Mouse (Mus musculus) forebrain, embryonic 11.5 days (tissue): Measurements from ENCODE around the gene Nlgn2. TPM values are rescaled to one million over a fixed set of nuclear protein-coding genes. Genes with fewer than 3 reads are reported as not detected.
A peak's percentile ranks its signal among the peaks of the same experiment; 100 is the strongest.

Source experiments
- ATAC-seq: fragments of 200-750 bp; cut with Nextera tagmentation; replicated peaks from 2 replicates; pipeline ENCODE4 v1.8.0; 2017; ENCODE audit warnings: moderate TSS enrichment; ENCODE audit not compliant: low FRiP score
- DNase-seq: peaks from one replicate; pipeline ENCODE4 v3.0.0-alpha.2; 2017; ENCODE audit warnings: low spot score
- H3K27ac ChIP-seq: fragments of 300-500 bp; sonication (generic); 2 replicates; pipeline ENCODE4 v1.5.1; 2014; ENCODE audit warnings: low read depth, low read length
- H3K27me3 ChIP-seq: fragments of 300-500 bp; sonication (generic); 2 replicates; pipeline ENCODE4 v1.6.1; 2014; ENCODE audit warnings: mild to moderate bottlenecking, low read length, mixed read lengths; ENCODE audit not compliant: control insufficient read depth, insufficient read depth
- H3K36me3 ChIP-seq: fragments of 300-500 bp; sonication (generic); 2 replicates; pipeline ENCODE4 v1.6.1; 2014; ENCODE audit warnings: mild to moderate bottlenecking, low read length, moderate library complexity, mixed read lengths; ENCODE audit not compliant: control insufficient read depth, insufficient read depth
- H3K4me1 ChIP-seq: fragments of 300-500 bp; sonication (generic); replicated peaks from 2 replicates; pipeline ENCODE4 v1.6.1; 2014; ENCODE audit warnings: low read length, mixed read lengths; ENCODE audit not compliant: control insufficient read depth, insufficient read depth
- H3K4me2 ChIP-seq: fragments of 300-500 bp; sonication (generic); 2 replicates; pipeline ENCODE4 v1.6.1; 2014; ENCODE audit warnings: low read depth, mild to moderate bottlenecking, low read length, moderate library complexity, mixed read lengths; ENCODE audit not compliant: severe bottlenecking
- H3K4me3 ChIP-seq: fragments of 300-500 bp; sonication (generic); 2 replicates; pipeline ENCODE4 v1.5.1; 2014; ENCODE audit warnings: low read depth, low read length
- H3K9ac ChIP-seq: fragments of 300-500 bp; sonication (generic); 2 replicates; pipeline ENCODE4 v1.6.1; 2014; ENCODE audit warnings: low read length
- H3K9me3 ChIP-seq: fragments of 300-500 bp; sonication (generic); 2 replicates; pipeline ENCODE4 v1.6.1; 2016; ENCODE audit warnings: low read length, mixed read lengths; ENCODE audit not compliant: control insufficient read depth
- WGBS: fragments of 180-500 bp; shearing (Covaris S2); extraction: QIAGEN DNeasy Blood & Tissue Kit; methylation state at CpG from one replicate; pipeline ENCODE4 v1.1.7; 2014; 5-methylcytosine and 5-hydroxymethylcytosine counted together
- polyA plus RNA-seq: library from polyadenylated mRNA; unstranded; fragments of >200 nt; fragmentation: Nextera tagmentation; extraction: Ambion mirVana; gene quantifications from 2 replicates; pipeline ENCODE4 v1.2.1, GENCODE M21; 2014

Gene Nlgn2
- 11.0 and 11.1 TPM in 2 replicates for polyA plus RNA-seq

DNA sequence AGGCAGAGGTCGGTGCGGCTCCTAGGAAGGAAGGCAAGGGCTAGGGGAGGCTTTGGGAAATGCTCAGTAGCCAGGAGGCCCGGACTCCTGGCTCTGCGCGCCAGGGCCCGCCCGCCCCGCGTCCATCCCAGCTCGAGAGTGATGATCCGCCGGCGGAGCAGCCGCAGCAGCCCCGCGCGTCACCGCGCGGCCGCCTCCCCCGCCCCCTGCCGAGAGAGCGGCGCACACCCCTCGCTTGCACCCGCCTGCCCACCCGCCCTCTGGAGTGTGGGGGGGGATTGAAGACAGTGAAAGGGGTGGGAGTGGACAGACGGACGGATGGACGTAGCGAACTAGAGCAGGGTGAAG, at the start of gene Nlgn2:
Nlgn2 (minus strand) TSS at position 181 of the 348 bp plus-strand sequence.
- H3K36me3 ChIP-seq, result no peaks in the 10 kb centered on the region
- H3K4me2 ChIP-seq, result peak within 1 kb of the TSS; percentile 92
- WGBS, result under 1% methylated on average over 24 of the region's 32 CpGs
- ATAC-seq (peak; percentile 44; the same call in 1 of the 2 replicates), DNase-seq (no peak)
- peak within 1 kb of the TSS; percentile 83 for H3K27ac ChIP-seq
- no peaks in the 10 kb centered on the region for H3K9me3 ChIP-seq
- peaks cover 30% of the 10 kb centered on the region for H3K4me1 ChIP-seq
- H3K27me3 ChIP-seq, result no peaks in the 10 kb centered on the region; the same call in 1 of the 2 replicates
- peak within 1 kb of the TSS; percentile 89 for H3K9ac ChIP-seq
- peak within 1 kb of the TSS; percentile 73 for H3K4me3 ChIP-seq

DNA sequence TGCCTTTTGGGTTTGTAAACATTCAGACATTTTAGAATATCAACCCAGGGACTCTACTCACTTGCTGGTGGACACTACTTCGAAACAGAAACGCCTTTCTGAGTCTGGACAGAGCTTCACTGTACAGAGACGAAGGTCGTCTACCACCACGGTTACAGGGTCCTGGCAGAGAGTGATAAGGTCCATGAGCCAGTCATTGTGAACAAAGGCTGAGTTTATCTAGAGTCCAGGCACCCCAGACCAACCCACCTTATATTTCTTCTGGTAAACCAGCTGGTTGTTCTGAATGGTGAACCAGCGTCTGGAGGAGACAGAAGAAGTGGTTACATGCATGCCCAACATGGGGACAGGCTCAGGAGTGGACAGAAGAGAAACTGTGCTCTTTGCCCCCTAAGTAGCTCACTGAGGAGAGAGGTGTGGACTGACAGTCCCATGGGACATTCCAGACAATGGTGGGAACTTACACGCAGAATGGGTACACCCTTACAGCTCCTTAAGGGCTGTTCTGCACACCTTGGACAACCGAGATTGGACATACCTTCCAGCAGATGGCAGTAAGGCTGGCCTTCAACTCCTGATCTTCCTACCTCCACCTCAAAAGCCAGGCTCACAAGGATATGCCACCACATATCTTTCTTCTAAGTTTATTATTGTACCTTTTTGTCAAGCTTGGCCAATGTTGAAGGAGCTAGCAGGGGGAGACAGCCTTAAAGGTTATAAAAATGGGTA, 49.5 kb upstream of the Nlgn2 start:
- ATAC-seq (no peak), DNase-seq (no peak)
- 70% methylated on average over 8 of the region's 8 CpGs for WGBS
- Histone ChIP-seq H3K4me2 (no peak overlapping the region), H3K9ac (no peak overlapping the region), H3K36me3 (no peaks in the 10 kb centered on the region), H3K4me3 (no peak overlapping the region), H3K4me1 (no peaks in the 10 kb centered on the region), H3K27ac (0 out of 2 replicates have a peak overlapping the region, but pooled peaks have one; percentile 12), H3K27me3 (peaks cover 3% of the 10 kb centered on the region; the same call in 1 of the 2 replicates), H3K9me3 (no peaks in the 10 kb centered on the region)

DNA sequence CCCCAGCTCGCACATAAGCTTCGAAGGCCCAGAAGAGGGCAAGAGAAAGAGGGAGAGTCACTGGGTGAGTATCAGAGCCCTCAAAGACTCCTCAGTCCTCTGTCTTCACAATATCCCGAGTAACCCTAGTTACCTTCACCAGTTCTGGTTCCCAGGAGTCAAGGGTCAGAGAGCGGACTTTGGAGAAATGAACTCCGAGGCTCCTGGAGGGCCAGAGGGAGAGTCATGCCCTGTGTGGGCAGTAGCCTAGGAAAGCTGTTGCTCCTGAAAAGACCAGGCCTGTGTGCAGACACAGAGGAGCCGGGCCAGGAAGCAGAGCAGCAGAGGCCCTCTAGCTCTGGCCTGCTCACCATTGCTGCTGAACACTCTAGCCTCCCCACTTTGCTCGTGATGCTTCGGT, 47.1 kb upstream of the Nlgn2 start:
- Histone ChIP-seq H3K27ac (no peak overlapping the region), H3K36me3 (no peaks in the 10 kb centered on the region), H3K4me2 (no peak overlapping the region), H3K9me3 (no peaks in the 10 kb centered on the region), H3K4me3 (no peak overlapping the region), H3K9ac (no peak overlapping the region), H3K27me3 (peaks cover 5% of the 10 kb centered on the region; the same call in 1 of the 2 replicates), H3K4me1 (peaks cover 4% of the 10 kb centered on the region; the same call in 1 of the 2 replicates)
- DNase-seq (no peak), ATAC-seq (no peak)
- WGBS, result 76% methylated on average over 8 of the region's 8 CpGs

- 82% methylated on average over 9 of the region's 9 CpGs for WGBS
- no peaks in the 10 kb centered on the region for H3K36me3 ChIP-seq
- no peaks in the 10 kb centered on the region for H3K9me3 ChIP-seq
- no peak overlapping the region for H3K9ac ChIP-seq
- no peak overlapping the region for H3K27ac ChIP-seq
- no peak overlapping the region for H3K4me3 ChIP-seq
- H3K4me1 ChIP-seq, result peaks cover 4% of the 10 kb centered on the region; the same call in 1 of the 2 replicates
- no peak overlapping the region for H3K4me2 ChIP-seq
- DNase-seq, result no peak
- H3K27me3 ChIP-seq, result peaks cover 5% of the 10 kb centered on the region; the same call in 1 of the 2 replicates
- no peak for ATAC-seq
Observed at GRCm38 (mm10) chr11:69884240-69884639, 46.7 kb upstream of the Nlgn2 start.

- WGBS, result 89% methylated on average over 8 of the region's 8 CpGs
- no peak for ATAC-seq
- H3K27me3 ChIP-seq, result peaks cover 5% of the 10 kb centered on the region; the same call in 1 of the 2 replicates
Observed at GRCm38 (mm10) chr11:69883527-69884151, 46.1 kb upstream of the Nlgn2 start.

GRCm38 (mm10) chr11:69883066-69883465, 45.5 kb upstream of the Nlgn2 start:
- Histone ChIP-seq H3K27me3 (peaks cover 5% of the 10 kb centered on the region; the same call in 1 of the 2 replicates), H3K9me3 (no peaks in the 10 kb centered on the region), H3K4me2 (no peak overlapping the region), H3K4me3 (no peak overlapping the region), H3K27ac (no peak overlapping the region), H3K36me3 (no peaks in the 10 kb centered on the region), H3K9ac (no peak overlapping the region), H3K4me1 (peaks cover 4% of the 10 kb centered on the region; the same call in 1 of the 2 replicates)
- ATAC-seq (no peak), DNase-seq (no peak)
- WGBS, result 61% methylated on average over 4 of the region's 4 CpGs

More at GRCm38 (mm10) chr11:69883527-69884151, 46.1 kb upstream of the Nlgn2 start:
- Histone ChIP-seq H3K4me3 (no peak overlapping the region), H3K36me3 (no peaks in the 10 kb centered on the region), H3K4me2 (no peak overlapping the region), H3K9ac (no peak overlapping the region), H3K27ac (no peak overlapping the region), H3K9me3 (no peaks in the 10 kb centered on the region), H3K4me1 (peaks cover 4% of the 10 kb centered on the region; the same call in 1 of the 2 replicates)
- DNase-seq, result no peak

DNA sequence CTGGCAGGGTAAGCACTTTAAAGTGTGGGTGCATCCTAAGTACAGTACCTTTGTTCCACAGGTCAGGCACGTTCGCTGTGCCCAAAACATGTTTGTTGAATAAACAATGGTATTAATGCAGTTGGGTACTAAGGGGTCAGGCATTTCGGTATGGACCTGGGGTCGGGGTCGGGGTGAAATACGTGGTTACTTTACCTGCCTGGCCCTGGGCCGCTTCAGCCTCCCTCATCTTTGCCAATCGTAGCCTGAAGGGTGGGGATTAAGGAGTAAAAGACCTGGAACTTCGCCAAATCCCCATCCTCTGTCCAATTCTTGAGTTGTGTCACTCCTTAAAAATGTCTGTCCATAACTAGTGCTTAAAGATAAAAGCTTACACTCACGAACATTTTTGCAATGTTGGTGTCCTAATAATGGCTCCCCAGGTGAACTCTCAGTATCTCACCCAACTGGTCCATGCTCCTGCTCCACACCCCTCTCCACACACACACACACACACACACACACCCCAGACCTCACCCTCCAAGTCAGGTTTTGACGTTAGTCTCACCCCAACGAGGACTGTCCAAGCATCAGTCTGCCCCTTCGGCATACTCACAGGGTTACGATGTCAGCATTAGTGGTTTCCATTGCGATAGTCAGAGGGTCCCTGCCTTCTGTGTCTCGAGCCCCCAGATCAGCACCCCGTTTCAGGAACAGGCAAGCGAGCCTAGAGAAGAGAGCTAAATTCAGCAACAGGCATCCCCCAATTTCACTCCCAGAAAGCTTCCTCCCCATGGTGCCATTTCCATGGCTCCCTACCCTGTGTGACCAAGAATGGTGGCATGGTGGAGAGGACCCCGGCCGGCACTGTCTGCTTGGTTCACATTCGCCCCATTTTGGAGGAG, 44.4 kb upstream of the Nlgn2 start:
- WGBS, result 59% methylated on average over 21 of the region's 21 CpGs
- Histone ChIP-seq H3K9ac (0 out of 2 replicates have a peak overlapping the region, but pooled peaks have one; percentile 30), H3K36me3 (no peaks in the 10 kb centered on the region), H3K27me3 (peaks cover 5% of the 10 kb centered on the region; the same call in 1 of the 2 replicates), H3K4me3 (peak overlapping the region; percentile 39), H3K27ac (no peak overlapping the region), H3K4me1 (peaks cover 6% of the 10 kb centered on the region; the same call in 1 of the 2 replicates), H3K4me2 (peak overlapping the region; percentile 67; the same call in 1 of the 2 replicates), H3K9me3 (no peaks in the 10 kb centered on the region)
- no peak for DNase-seq
- ATAC-seq, result no peak
